Mouse (Mus musculus) heart, embryonic 10.5 days (tissue): ENCODE results near the gene I0C0044D17Rik. TPM values are rescaled to one million over a fixed set of nuclear protein-coding genes. Genes with fewer than 3 reads are reported as not detected.

ENCODE experiments used
- DNase-seq: peaks from one replicate; pipeline ENCODE4 v3.0.0-alpha.2; 2017; ENCODE audit warnings: low spot score
- H3K27ac ChIP-seq: fragments of 300-500 bp; sonication (generic); 2 replicates; pipeline ENCODE4 v1.5.1; 2016; ENCODE audit warnings: mild to moderate bottlenecking
- H3K27me3 ChIP-seq: fragments of 300-500 bp; sonication (generic); 2 replicates; pipeline ENCODE4 v1.6.1; 2016; ENCODE audit warnings: mild to moderate bottlenecking; ENCODE audit not compliant: poor library complexity, insufficient read depth, severe bottlenecking
- H3K36me3 ChIP-seq: fragments of 300-500 bp; sonication (generic); 2 replicates; pipeline ENCODE4 v1.6.1; 2016; ENCODE audit warnings: mild to moderate bottlenecking, moderate library complexity
- H3K4me1 ChIP-seq: fragments of 300-500 bp; sonication (generic); 2 replicates; pipeline ENCODE4 v1.6.1; 2016; ENCODE audit warnings: mild to moderate bottlenecking
- H3K4me3 ChIP-seq: fragments of 300-500 bp; sonication (generic); 2 replicates; pipeline ENCODE4 v1.5.1; 2016; ENCODE audit warnings: mild to moderate bottlenecking, moderate library complexity
- H3K9me3 ChIP-seq: fragments of 300-500 bp; sonication (generic); 2 replicates; pipeline ENCODE4 v1.6.1; 2016; ENCODE audit warnings: mild to moderate bottlenecking, moderate library complexity
- WGBS: fragments of 180-500 bp; shearing (Covaris S2); methylation state at CpG from one replicate; pipeline ENCODE4 v1.1.7; 2016; 5-methylcytosine and 5-hydroxymethylcytosine counted together
- polyA plus RNA-seq: library from polyadenylated mRNA; unstranded; fragments of >200 nt; fragmentation: Nextera tagmentation; extraction: Ambion mirVana; gene quantifications from 2 replicates; pipeline ENCODE4 v1.2.1, GENCODE M21; 2016

Gene I0C0044D17Rik
- polyA plus RNA-seq, 1 experiment from 2014 or later = not detected

- 74% methylated on average over 7 of the region's 7 CpGs for WGBS
- DNase-seq = no peak
- Histone ChIP-seq H3K4me1 (peaks cover 6% of the 10 kb centered on the region), H3K27ac (peak overlapping the region; percentile 63), H3K36me3 (no peaks in the 10 kb centered on the region), H3K4me3 (peak overlapping the region; percentile 54), H3K9me3 (no peaks in the 10 kb centered on the region), H3K27me3 (peaks cover 17% of the 10 kb centered on the region)
Observed at GRCm38 (mm10) chr4:98789133-98789765, 34.4 kb downstream of the I0C0044D17Rik start.

- H3K27me3 ChIP-seq = peaks cover 17% of the 10 kb centered on the region
- H3K36me3 ChIP-seq = no peaks in the 10 kb centered on the region
- 41% methylated on average over 3 of the region's 3 CpGs for WGBS
- peaks cover 5% of the 10 kb centered on the region for H3K4me1 ChIP-seq
- no peak overlapping the region for H3K4me3 ChIP-seq
- DNase-seq = no peak
- no peak overlapping the region for H3K27ac ChIP-seq
- no peaks in the 10 kb centered on the region for H3K9me3 ChIP-seq
Observed at GRCm38 (mm10) chr4:98786281-98786680, 37.4 kb downstream of the I0C0044D17Rik start.

GRCm38 (mm10) chr4:98785851-98786250 is 37.8 kb downstream of the I0C0044D17Rik start:
- Histone ChIP-seq H3K36me3 (no peaks in the 10 kb centered on the region), H3K9me3 (no peaks in the 10 kb centered on the region), H3K4me3 (no peak overlapping the region), H3K27ac (no peak overlapping the region), H3K4me1 (peaks cover 5% of the 10 kb centered on the region), H3K27me3 (peaks cover 17% of the 10 kb centered on the region)
- 45% methylated on average over 8 of the region's 8 CpGs for WGBS
- DNase-seq = no peak

GRCm38 (mm10) chr4:98778219-98778618 is 45.4 kb downstream of the I0C0044D17Rik start:
- no peak for DNase-seq
- Histone ChIP-seq H3K36me3 (no peaks in the 10 kb centered on the region), H3K9me3 (no peaks in the 10 kb centered on the region), H3K27ac (0 out of 2 replicates have a peak overlapping the region, but pooled peaks have one; percentile 30), H3K27me3 (peaks cover 14% of the 10 kb centered on the region), H3K4me3 (peak overlapping the region; percentile 42), H3K4me1 (peaks cover 28% of the 10 kb centered on the region)
- 5% methylated on average over 16 of the region's 16 CpGs for WGBS

- no peak for DNase-seq
- Histone ChIP-seq H3K4me1 (peaks cover 28% of the 10 kb centered on the region), H3K4me3 (peak overlapping the region; percentile 42; the same call in 1 of the 2 replicates), H3K9me3 (no peaks in the 10 kb centered on the region), H3K27ac (no peak overlapping the region), H3K36me3 (no peaks in the 10 kb centered on the region), H3K27me3 (peaks cover 14% of the 10 kb centered on the region)
- WGBS = 67% methylated on average over 6 of the region's 6 CpGs
Observed at GRCm38 (mm10) chr4:98777464-98777863, 46.2 kb downstream of the I0C0044D17Rik start.

GRCm38 (mm10) chr4:98776721-98777427 is 46.8 kb downstream of the I0C0044D17Rik start:
- Histone ChIP-seq H3K27me3 (peaks cover 14% of the 10 kb centered on the region), H3K4me1 (peaks cover 28% of the 10 kb centered on the region), H3K9me3 (no peaks in the 10 kb centered on the region), H3K4me3 (no peak overlapping the region), H3K36me3 (no peaks in the 10 kb centered on the region), H3K27ac (no peak overlapping the region)
- WGBS = 79% methylated on average over 10 of the region's 10 CpGs
- DNase-seq = no peak

- Histone ChIP-seq H3K27ac (no peak overlapping the region), H3K4me3 (no peak overlapping the region), H3K9me3 (no peaks in the 10 kb centered on the region), H3K27me3 (peaks cover under 1% of the 10 kb centered on the region), H3K36me3 (no peaks in the 10 kb centered on the region), H3K4me1 (peaks cover 18% of the 10 kb centered on the region)
- WGBS = 91% methylated on average over 5 of the region's 5 CpGs
- DNase-seq = peak; percentile 64
Observed at GRCm38 (mm10) chr4:98773785-98774184, 49.9 kb downstream of the I0C0044D17Rik start.

Other genes with a start within 250 kb of the I0C0044D17Rik start
- gene L1td1, start 97.1 kb downstream of the I0C0044D17Rik start, polyA plus RNA-seq = 0.14 and 0.30 TPM in 2 replicates
- gene Kank4, start 6.3 kb downstream of the I0C0044D17Rik start, polyA plus RNA-seq = 0.34 and 0.60 TPM in 2 replicates
- 57.2 and 80.7 TPM in 2 replicates for gene Usp1, start 100.0 kb upstream of the I0C0044D17Rik start, polyA plus RNA-seq
- gene Angptl3, start 207.1 kb upstream of the I0C0044D17Rik start, polyA plus RNA-seq = 0.47 and 1.9 TPM in 2 replicates